Mouse (Mus musculus): ENCODE data around the gene Trpm5. TPM values are rescaled to one million over a fixed set of nuclear protein-coding genes. Genes with fewer than 3 reads are reported as not detected.

Gene Trpm5
- not detected in 2 replicates for polyA plus RNA-seq (2012)

GRCm38 (mm10) chr7:143094592-143095553, at the start of gene Trpm5:
TSS of gene Trpm5 (minus strand) at chr7:143094642.
- TF ChIP-seq GATA1 (IDR thresholded peaks at IDR 0.05; ENCODE audit: low read length), result no peak

- TF ChIP-seq GATA1 (IDR thresholded peaks at IDR 0.05; ENCODE audit: low read length), result no peak
Observed at GRCm38 (mm10) chr7:143142680-143143079, 48.2 kb upstream of the Trpm5 start.

GRCm38 (mm10) chr7:143139932-143140331, 45.5 kb upstream of the Trpm5 start:
- no peak for TF ChIP-seq GATA1 (IDR thresholded peaks at IDR 0.05; ENCODE audit: low read length)

GRCm38 (mm10) chr7:143138789-143139188, 44.3 kb upstream of the Trpm5 start:
- TF ChIP-seq GATA1 (IDR thresholded peaks at IDR 0.05; ENCODE audit: low read length), result no peak

- no peak for TF ChIP-seq GATA1 (IDR thresholded peaks at IDR 0.05; ENCODE audit: low read length)
Observed at GRCm38 (mm10) chr7:143136561-143136960, 42.1 kb upstream of the Trpm5 start.

GRCm38 (mm10) chr7:143136125-143136524, 41.7 kb upstream of the Trpm5 start:
- TF ChIP-seq GATA1 (IDR thresholded peaks at IDR 0.05; ENCODE audit: low read length), result no peak

GRCm38 (mm10) chr7:143132815-143133214, 38.4 kb upstream of the Trpm5 start:
- no peak for TF ChIP-seq GATA1 (IDR thresholded peaks at IDR 0.05; ENCODE audit: low read length)

GRCm38 (mm10) chr7:143124902-143125301, 30.5 kb upstream of the Trpm5 start:
- no peak for TF ChIP-seq GATA1 (IDR thresholded peaks at IDR 0.05; ENCODE audit: low read length)

- no peak for TF ChIP-seq GATA1 (IDR thresholded peaks at IDR 0.05; ENCODE audit: low read length)
Observed at GRCm38 (mm10) chr7:143123876-143124669, 29.6 kb upstream of the Trpm5 start.

- TF ChIP-seq GATA1 (IDR thresholded peaks at IDR 0.05; ENCODE audit: low read length), result no peak
Observed at GRCm38 (mm10) chr7:143122191-143122590, 27.7 kb upstream of the Trpm5 start.

- TF ChIP-seq GATA1 (IDR thresholded peaks at IDR 0.05; ENCODE audit: low read length), result no peak
Observed at GRCm38 (mm10) chr7:143119826-143120225, 25.4 kb upstream of the Trpm5 start.

- no peak for TF ChIP-seq GATA1 (IDR thresholded peaks at IDR 0.05; ENCODE audit: low read length)
Observed at GRCm38 (mm10) chr7:143119407-143119806, 25.0 kb upstream of the Trpm5 start.

GRCm38 (mm10) chr7:143116521-143116920, 22.1 kb upstream of the Trpm5 start:
- no peak for TF ChIP-seq GATA1 (IDR thresholded peaks at IDR 0.05; ENCODE audit: low read length)

- no peak for TF ChIP-seq GATA1 (IDR thresholded peaks at IDR 0.05; ENCODE audit: low read length)
Observed at GRCm38 (mm10) chr7:143114773-143115172, 20.3 kb upstream of the Trpm5 start.

GRCm38 (mm10) chr7:143112395-143112794, 18.0 kb upstream of the Trpm5 start:
- TF ChIP-seq GATA1 (IDR thresholded peaks at IDR 0.05; ENCODE audit: low read length), result no peak

- no peak for TF ChIP-seq GATA1 (IDR thresholded peaks at IDR 0.05; ENCODE audit: low read length)
Observed at GRCm38 (mm10) chr7:143111719-143112118, 17.3 kb upstream of the Trpm5 start.
